Mouse (Mus musculus) brain, adult 2 months (tissue): ENCODE measurements at regions not wholly inside any gene's neighbourhood (a gene's known extent, or its start where the extent isn't known, plus 50 kb on each side); places are given as distances from the start of the nearest gene placed in this dataset.
A peak's percentile ranks its signal among the peaks of the same experiment; 100 is the strongest.

ENCODE experiments used
- DNase-seq: peaks from one replicate; pipeline ENCODE4 v3.0.0; 2011; ENCODE audit warnings: low read depth, low spot score

GRCm38 (mm10) chr13:111977769-111978674 lies 169.2 kb upstream of the Map3k1 start:
- DNase-seq: peak; percentile 70

- DNase-seq: peak; percentile 48
These were observed 169.9 kb upstream of the Map3k1 start for GRCm38 (mm10) chr13:111978675-111979020.

DNA sequence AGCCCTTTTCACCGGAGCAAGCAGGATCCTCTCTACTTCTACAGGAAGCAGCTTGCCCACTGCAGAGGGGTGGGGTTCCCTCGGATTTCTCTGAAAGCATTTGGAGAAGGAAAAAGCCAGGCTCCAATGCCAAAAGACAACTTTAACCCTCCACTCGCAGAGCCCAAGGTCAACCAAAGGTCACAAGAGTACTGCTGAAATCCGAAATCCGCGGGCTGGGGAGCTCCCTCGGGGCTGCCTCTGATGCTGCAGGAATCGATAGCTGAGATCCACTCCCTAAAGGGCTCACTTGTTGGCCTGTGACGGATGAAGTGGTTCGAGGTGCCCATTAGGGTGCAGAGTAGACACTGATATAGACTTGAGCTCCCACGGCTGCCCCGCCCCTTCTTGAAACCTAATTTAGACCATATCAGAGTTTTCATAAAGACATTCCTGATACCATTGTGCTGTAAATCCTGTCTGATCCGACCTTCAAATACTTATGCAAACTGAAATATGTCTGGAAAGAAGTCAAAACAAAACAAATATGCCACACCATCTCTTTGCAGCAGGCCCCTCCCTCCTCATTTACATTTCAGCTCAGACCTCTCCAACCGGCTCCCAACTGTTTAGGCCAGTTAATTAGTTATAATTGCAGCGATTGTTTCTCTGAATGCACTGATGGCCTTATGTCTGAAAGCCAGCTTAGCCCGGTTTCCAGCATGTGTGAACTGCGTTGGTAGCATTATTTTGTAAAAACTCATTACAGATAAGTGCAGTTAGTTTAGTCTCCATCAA lies 170.8 kb upstream of the Map3k1 start:
- no peak for DNase-seq

GRCm38 (mm10) chr13:111980205-111980595 lies 171.4 kb upstream of the Map3k1 start:
- peak; percentile 53 for DNase-seq

DNA sequence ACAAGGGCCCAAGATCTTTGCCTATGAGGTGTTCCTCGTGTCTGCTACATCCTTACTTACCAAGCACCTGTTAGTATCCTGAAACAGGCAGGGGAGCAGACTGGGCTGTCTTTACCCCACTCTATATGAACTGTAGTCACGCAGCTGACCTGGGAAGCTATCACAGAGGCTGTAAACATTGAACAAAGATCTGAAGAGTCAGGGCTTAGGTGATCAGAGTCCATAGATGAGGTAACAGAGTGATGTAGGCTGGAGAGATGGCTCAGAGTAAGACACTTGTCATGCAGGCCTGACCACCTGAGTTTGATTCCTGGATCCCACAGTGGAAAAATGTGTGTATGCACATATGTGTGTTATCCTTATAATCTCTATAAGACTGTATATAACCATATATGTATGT lies 172.3 kb upstream of the Map3k1 start:
- no peak for DNase-seq

- no peak for DNase-seq
These were observed 174.1 kb upstream of the Map3k1 start for GRCm38 (mm10) chr13:111982796-111983460.

DNA sequence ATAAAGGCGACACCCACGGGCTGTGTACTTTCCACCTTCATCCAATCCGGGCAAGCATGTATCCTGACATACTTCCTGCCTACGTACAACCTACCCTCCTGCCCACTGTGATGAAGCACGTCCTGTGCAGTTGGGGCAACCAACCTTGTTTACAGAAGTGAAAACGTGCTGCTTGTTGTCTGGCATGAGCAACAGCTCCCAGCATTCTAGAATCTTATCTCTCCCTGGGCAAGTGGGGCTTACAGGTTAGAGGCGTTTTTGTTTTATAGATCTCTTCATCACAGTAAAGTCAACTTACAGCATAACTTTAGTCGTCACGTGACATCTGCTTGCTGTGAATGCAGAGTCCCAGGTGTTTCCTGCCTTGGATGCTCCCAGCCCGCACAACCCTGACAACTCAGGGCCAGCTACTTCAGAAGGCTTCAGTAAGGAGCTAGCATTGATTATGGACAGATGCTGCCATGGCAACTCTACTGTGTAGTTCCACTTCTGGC lies 175.3 kb upstream of the Map3k1 start:
- DNase-seq: no peak

DNA sequence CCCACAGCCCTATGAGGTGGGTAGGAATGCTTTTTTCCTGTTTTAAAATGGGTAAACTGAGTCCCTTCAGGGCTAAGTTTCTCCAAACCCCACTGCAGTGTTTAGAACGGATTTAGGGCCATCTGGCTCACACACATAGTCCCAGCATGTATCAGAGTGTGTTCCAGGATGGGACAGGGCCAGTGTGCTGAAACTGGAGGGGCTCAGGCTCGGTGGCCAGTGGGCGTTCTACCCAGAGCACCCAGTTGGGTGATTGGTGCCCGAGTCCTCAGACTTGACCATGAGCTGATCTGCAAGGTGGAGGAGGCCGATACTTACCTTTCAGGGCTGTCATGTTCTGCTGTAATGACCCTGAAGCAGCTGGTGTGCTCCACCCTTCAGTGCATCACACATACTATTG lies 176.6 kb upstream of the Map3k1 start:
- no peak for DNase-seq

- no peak for DNase-seq
These were observed 177.9 kb upstream of the Map3k1 start for GRCm38 (mm10) chr13:111986681-111987080.

GRCm38 (mm10) chr13:111987420-111987819 lies 178.6 kb upstream of the Map3k1 start:
- no peak for DNase-seq

DNA sequence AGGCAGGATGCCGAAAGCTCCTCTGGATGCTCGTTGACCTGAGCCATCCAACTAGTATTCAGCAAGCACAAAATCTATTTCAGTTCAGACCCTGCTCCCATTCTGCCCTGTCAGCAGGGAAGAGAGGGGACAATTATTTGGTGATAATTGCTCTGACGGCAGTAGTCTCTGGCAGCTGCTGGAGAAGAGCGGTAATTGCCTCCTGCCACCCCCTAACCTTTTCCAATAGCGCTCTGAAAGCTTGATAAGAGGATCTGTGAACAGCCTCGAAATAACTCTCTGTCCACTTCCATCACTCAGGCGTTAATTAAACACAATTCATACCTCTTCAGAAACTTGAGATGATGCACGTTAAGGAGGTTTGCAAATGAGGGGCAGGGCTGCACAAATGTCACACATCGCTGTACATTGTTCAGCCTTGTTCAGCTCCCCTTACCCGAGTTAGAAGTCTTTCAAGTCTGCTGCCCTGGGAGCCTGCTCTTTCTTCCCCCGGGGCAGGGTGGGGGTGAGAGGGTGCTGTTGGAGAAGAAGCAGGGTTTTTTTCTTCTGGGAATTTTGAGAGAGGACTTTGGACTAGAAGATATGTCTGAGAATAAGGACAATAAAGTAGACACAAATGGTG lies 182.2 kb upstream of the Map3k1 start:
- peak; percentile 76 for DNase-seq

DNA sequence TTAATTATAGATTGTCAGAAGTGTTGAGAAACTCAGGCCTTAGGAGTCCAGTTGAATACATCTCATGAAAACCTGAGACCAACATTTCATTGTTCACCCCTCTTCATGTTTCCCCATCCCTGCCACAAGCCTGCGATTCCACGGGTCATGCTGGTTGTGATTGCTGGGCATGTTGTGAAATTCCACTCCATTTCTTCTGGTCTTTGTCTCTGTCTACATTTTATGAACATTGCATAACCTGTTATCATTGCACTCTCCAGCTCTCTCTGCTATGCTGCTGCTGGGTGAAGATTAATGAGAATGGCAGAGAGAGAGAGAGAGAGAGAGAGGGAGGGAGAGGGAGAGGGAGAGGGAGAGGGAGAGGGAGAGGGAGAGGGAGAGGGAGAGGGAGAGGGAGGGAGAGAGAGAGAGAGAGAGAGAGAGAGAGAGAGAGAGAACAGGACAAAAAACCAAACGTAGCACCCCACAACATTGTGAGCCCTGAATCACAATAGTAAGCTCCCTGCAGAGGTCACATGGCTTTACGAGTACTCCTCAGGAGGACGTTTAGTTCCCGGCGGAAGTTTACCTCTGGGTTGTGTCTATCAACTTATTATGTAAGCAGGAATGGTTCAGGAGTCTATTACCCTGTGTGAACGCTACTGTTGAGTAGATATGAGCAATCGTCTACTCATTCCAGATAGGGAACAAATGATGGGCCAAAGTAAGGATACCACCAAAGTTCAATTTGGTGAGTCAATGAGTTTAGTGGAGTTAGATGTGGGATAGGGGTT lies 183.5 kb upstream of the Map3k1 start:
- DNase-seq: no peak

DNA sequence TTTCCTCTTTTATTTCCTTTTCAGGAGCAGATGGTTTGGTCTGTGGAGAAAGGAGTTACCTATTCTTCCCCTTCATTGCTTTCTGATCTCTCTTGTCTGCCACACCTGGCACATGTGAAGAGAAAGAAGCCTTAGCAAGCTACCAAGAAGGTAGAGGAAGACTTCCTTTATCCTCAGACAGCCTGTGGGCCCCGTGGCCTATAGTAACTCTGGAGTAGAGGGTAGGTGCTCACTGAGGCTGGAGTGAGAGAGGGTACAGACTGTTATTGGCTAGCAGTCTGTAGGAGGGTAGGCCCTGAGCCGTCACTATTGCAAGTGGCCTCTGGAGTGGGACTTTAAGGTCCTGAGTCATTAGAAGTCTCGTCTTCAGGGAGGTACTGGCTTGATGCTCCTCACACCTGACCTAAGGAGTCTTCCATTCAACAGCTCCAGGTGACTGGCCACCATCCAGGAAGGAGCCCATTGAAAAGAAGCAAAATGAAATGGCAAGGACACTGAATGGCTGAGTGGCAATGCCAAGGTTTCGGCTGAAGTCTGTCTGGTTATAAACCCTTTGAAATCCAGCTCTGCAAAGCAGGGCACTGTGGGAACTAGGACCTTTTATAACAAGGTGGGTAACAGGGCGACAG lies 186.2 kb upstream of the Map3k1 start:
- no peak for DNase-seq

GRCm38 (mm10) chr13:111995716-111996115 lies 186.9 kb upstream of the Map3k1 start:
- DNase-seq: no peak

DNA sequence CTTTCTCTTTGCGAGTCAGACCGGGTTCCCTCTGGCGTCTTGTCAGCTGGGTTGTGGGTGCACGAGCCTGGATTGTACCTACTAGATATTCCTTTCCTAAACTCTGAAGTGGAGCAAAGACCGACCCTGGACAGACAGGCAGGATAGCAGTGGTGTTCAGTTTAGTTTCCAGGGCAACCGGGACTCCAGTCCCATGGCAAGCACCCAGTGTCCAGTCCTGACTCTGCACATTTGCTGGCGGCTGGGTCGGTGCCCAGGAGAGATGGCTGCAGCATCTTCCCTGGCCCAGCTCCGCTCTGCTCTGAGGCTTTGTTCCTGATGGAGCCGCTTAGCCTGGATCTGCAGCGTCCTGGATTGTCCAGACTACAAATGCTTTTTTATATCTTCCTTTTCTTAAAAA lies 188.1 kb upstream of the Map3k1 start:
- peak; percentile 66 for DNase-seq

DNA sequence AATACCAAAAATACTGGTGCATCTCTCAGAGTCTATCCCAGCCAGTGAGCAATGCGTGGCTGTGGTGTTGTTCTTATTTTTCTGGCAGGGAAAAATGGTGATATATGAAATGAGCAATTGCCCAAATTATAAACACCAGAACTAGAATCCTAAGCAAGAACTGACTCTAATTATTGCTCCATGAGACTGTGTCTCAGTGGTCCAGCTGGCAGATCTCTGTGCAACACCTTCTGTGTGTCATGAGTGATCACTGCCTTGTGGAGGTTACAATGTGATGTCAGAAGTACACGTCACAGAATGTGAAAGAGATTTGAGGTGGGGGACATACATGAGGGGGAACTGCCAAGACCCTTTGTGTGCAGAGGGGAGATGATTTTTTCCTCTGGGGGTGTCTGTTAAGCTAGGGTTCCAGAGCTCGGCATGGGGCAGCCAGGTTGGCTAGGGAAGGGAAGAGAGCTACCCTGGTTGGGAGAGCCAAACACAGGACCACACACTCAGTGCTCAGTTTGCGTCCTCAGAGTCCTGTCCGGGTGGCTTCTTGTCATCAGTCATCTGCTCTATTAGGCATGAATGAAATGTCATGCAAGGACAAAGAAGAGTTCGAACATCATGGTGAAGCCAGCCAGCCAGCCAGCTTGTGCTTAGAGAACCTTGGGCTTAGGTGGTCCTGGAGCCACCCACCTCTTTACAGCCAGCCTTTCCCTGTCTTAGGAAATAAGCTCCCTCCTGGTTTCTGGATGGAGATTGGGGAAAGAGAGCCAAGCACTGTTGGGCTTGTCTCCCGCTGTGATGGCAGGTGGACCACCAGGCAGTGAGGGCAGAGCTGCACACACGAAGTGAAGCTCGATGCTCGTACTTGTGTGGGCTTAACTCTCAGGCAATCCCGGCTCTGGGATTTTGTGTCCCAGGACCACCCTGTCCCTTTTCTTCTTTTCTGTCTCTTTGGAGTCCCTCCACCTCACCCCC lies 189.5 kb upstream of the Map3k1 start:
- no peak for DNase-seq

GRCm38 (mm10) chr13:111999647-112000292 lies 191.0 kb upstream of the Map3k1 start:
- no peak for DNase-seq

DNA sequence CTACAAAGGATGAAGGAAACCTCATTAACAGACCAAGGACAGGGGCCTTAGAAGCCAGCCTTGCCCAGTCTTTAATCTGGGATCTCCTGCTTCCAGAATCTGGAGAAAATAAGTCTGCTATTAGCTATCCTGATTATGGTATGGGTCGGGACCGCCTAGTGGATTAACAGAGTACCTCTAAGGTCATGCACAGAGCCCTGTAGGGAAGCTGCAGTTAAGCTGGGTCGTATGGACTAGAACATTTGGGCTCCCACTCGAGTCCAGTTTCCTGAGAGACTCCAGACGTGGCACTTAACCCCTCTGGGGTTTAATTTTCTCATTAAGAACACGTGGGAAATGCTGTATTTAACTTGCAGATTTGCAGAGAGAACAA lies 191.5 kb upstream of the Map3k1 start:
- no peak for DNase-seq

DNA sequence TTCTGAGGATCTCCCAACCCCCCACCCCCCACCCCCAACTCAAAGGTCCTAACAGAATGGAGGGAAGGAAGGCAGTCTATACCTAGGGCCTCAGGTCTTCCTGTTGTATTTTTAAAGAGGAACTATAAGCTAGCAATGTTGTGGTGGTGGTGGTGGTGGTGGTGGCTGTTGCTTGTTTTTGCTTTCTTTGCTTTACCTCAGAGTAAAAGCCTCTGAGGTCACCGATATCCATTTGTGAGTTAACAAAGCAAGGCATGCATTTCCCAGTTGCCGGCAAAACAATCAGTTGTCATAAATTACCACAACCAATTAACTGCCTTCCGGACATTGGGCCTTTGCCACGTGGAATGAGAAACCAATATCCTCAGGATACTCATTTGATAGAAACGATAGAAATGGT lies 191.9 kb upstream of the Map3k1 start:
- no peak for DNase-seq
